Mouse (Mus musculus) ES-Bruce4 (cell line): ENCODE data around the gene Sfxn4.

Source experiments
- CTCF ChIP-seq: IDR thresholded peaks from one replicate; pipeline ENCODE4 v1.8.1; 2011; ENCODE audit warnings: low read depth, low read length
- POLR2A ChIP-seq: IDR thresholded peaks from one replicate; pipeline ENCODE4 v1.8.1; 2011; ENCODE audit warnings: low read length; ENCODE audit not compliant: insufficient read depth

- TF ChIP-seq POLR2A (no peak), CTCF (no peak)
These were observed 11.0 kb upstream of the Sfxn4 start for GRCm38 (mm10) chr19:60872272-60872671.
